8 mouse cellular contexts compared by ENCODE assay signal in the genomic region with DNA sequence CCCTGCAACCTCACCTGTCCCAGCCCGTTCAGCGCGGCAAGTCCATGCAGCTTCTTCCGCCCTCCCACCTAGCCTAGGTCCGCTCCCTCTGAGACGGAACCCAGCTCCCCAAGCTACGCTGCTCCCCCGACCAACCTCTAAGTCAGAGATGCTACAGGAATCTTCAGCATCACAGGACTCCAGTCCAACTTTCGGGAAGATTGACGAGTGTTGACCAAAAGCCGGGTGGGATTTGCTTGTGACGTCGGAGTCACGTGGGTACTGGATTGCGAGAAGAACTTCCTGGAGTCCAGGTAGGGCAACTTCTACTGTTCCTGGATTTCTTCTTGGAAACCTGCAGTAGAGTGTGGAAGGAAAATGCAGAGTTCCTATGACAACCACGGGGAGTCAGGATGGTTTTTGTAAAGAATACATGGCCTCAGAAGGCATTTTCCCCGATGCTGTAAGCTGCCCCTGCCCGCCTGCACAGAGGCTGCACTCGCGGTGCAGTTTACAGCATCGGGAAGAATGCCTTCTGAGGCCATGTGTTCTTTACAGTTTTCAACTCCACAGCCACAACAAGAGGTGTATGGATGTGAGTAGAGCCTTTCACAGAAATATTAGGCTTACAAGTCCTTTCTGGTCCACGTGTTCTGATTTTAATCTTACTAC. TPM values are rescaled to one million over a fixed set of nuclear protein-coding genes. Genes with fewer than 3 reads are reported as not detected.
DNase-seq lines count a peak whose midpoint lies in the region; ATAC-seq and TF ChIP-seq lines count a peak whose summit lies in the region.
"Had no signal": no experiment of that assay in that cellular context is flagged by ENCODE, and none has a peak within 500 bp of the region (broad histone marks: within the 10 kb centered on the region; RNA-seq: fewer than 3 reads in every experiment).

A gene (minus strand): TSS at position 212 of the 651 bp plus-strand sequence.

- H3K27me3 ChIP-seq in kidney, adult 2 months (replicated peaks; ENCODE audit: control insufficient read depth, insufficient read depth, low read length), result no peaks in the 10 kb centered on the region
- H3K27me3 ChIP-seq in limb, embryonic 14.5 days (ENCODE audit: control insufficient read depth, insufficient read depth, low read length), result no peaks in the 10 kb centered on the region
- H3K27me3 ChIP-seq in midbrain, embryonic 14.5 days (ENCODE audit: control insufficient read depth, insufficient read depth, low read length), result no peaks in the 10 kb centered on the region
- no peaks in the 10 kb centered on the region for H3K27me3 ChIP-seq in spleen, adult 2 months (ENCODE audit: control insufficient read depth, insufficient read depth, low read length)

- peak; percentile 81 for ATAC-seq in limb, embryonic 14.5 days (ENCODE audit: low FRiP score, low read depth)
- peak; percentile 84 for ATAC-seq in midbrain, embryonic 14.5 days (ENCODE audit: low FRiP score, low TSS enrichment)

- peak within 1 kb of the TSS; percentile 94 for H3K4me3 ChIP-seq in kidney, adult 2 months (ENCODE audit: insufficient read depth, low read depth, low read length)
- peak within 1 kb of the TSS; percentile 53 for H3K4me3 ChIP-seq in limb, embryonic 14.5 days (replicated peaks; ENCODE audit: low read length)
- peak within 1 kb of the TSS; percentile 64 for H3K4me3 ChIP-seq in midbrain, embryonic 14.5 days (replicated peaks; ENCODE audit: low read depth, low read length)
- H3K4me3 ChIP-seq in spleen, adult 2 months (ENCODE audit: extremely low read depth, insufficient read depth, insufficient read length), result peak within 1 kb of the TSS; percentile 71
- H3K4me3 ChIP-seq: myocyte had no signal

- peak within 1 kb of the TSS; percentile 64 for H3K4me2 ChIP-seq in limb, embryonic 14.5 days (replicated peaks; ENCODE audit: low read depth, low read length, severe bottlenecking)
- peak within 1 kb of the TSS; percentile 92 for H3K4me2 ChIP-seq in midbrain, embryonic 14.5 days (ENCODE audit: low read length)

- TF ChIP-seq CTCF in kidney, adult 2 months (conservative IDR thresholded peaks at IDR 0.05; ENCODE audit: insufficient read depth, insufficient read length, low read depth, low read length), result no peak
- no peak for TF ChIP-seq CTCF in spleen, adult 2 months (IDR thresholded peaks at IDR 0.05; ENCODE audit: extremely low read depth, insufficient read depth, insufficient read length, insufficient replicate concordance)

- TF ChIP-seq POLR2A in kidney, adult 2 months (IDR thresholded peaks at IDR 0.05; ENCODE audit: low read depth, low read length), result no peak
- TF ChIP-seq POLR2A in limb, embryonic 14.5 days (IDR thresholded peaks at IDR 0.05; ENCODE audit: borderline replicate concordance, extremely low read depth, insufficient read depth, insufficient read length), result no peak
- TF ChIP-seq POLR2A in spleen, adult 2 months (IDR thresholded peaks at IDR 0.05; ENCODE audit: low read depth, low read length), result no peak

- H3K27ac ChIP-seq in kidney, adult 2 months (ENCODE audit: insufficient read depth, low read depth, low read length), result no peak within 1 kb of the TSS
- no peak within 1 kb of the TSS for H3K27ac ChIP-seq in limb, embryonic 14.5 days (replicated peaks; ENCODE audit: low read depth, low read length)
- no peak within 1 kb of the TSS for H3K27ac ChIP-seq in midbrain, embryonic 14.5 days (replicated peaks; ENCODE audit: low read depth, low read length)
- H3K27ac ChIP-seq in spleen, adult 2 months (ENCODE audit: insufficient read depth, low read length), result no peak within 1 kb of the TSS

- peak; percentile 55 for DNase-seq in adrenal gland, adult 2 months
- DNase-seq in cerebellum, postnatal 10 days, result peak; percentile 59 to 64
- DNase-seq in gonadal fat pad, adult 2 months (ENCODE audit: low read depth), result peak; percentile 49
- peak; percentile 77 for DNase-seq in kidney, adult 2 months
- DNase-seq in limb, embryonic 14.5 days (ENCODE audit: low spot score), result peak; percentile 29
- DNase-seq in midbrain, embryonic 14.5 days, result peak; percentile 76
- peak; percentile 11 to 36 for DNase-seq in spleen, adult 2 months (ENCODE audit: low read depth in 1 of 2, low spot score in 2 of 2)

- no peaks in the 10 kb centered on the region for H3K9me3 ChIP-seq in limb, embryonic 14.5 days (ENCODE audit: control insufficient read depth, low read length)
- H3K9me3 ChIP-seq in midbrain, embryonic 14.5 days (ENCODE audit: control insufficient read depth, low read length), result no peaks in the 10 kb centered on the region

- H3K9ac ChIP-seq in limb, embryonic 14.5 days (ENCODE audit: low read depth, low read length, severe bottlenecking), result peak within 1 kb of the TSS; percentile 58
- H3K9ac ChIP-seq in midbrain, embryonic 14.5 days (replicated peaks; ENCODE audit: low read length), result peak within 1 kb of the TSS; percentile 60

- no peaks in the 10 kb centered on the region for H3K36me3 ChIP-seq in kidney, adult 2 months (ENCODE audit: control insufficient read depth, insufficient read depth, low read length)
- no peaks in the 10 kb centered on the region for H3K36me3 ChIP-seq in limb, embryonic 14.5 days (ENCODE audit: control insufficient read depth, insufficient read depth, low read length)
- H3K36me3 ChIP-seq in midbrain, embryonic 14.5 days (ENCODE audit: control insufficient read depth, insufficient read depth, low read length), result no peaks in the 10 kb centered on the region
- no peaks in the 10 kb centered on the region for H3K36me3 ChIP-seq in spleen, adult 2 months (ENCODE audit: control insufficient read depth, insufficient read depth, low read length)

- no peaks in the 10 kb centered on the region for H3K4me1 ChIP-seq in kidney, adult 2 months (ENCODE audit: control insufficient read depth, insufficient read depth, low read length)
- H3K4me1 ChIP-seq in limb, embryonic 14.5 days (ENCODE audit: control insufficient read depth, insufficient read depth, low read length), result 0 out of 2 replicates have a peak, but pooled peaks cover 4% of the 10 kb centered on the region
- H3K4me1 ChIP-seq in midbrain, embryonic 14.5 days (ENCODE audit: control insufficient read depth, insufficient read depth, low read length), result peaks cover 3% of the 10 kb centered on the region; the same call in 1 of the 2 replicates
- no peaks in the 10 kb centered on the region for H3K4me1 ChIP-seq in spleen, adult 2 months (ENCODE audit: control insufficient read depth, insufficient read depth, insufficient read length)

- WGBS in kidney, adult 2 months, result 1% methylated on average over 22 of the region's 22 CpGs
- 2% methylated on average over 22 of the region's 22 CpGs for WGBS in limb, embryonic 14.5 days
- WGBS in midbrain, embryonic 14.5 days, result 2% methylated on average over 22 of the region's 22 CpGs
- 2% methylated on average over 22 of the region's 22 CpGs for WGBS in spleen, adult 2 months

RNA-seq across cellular contexts. Expression of the gene that starts here (rescaled TPM):
- 1 to 10 TPM in 1 of 2 experiments, under 1 TPM in 1; 0.29 to 3.9 TPM for total RNA-seq in adrenal gland, adult 2 months (2021)
- polyA plus RNA-seq in adrenal gland, adult 2 months (2012; rRNA removed), result 0.02 TPM in 1 of 2 replicates, not detected in the other
- polyA plus RNA-seq in gonadal fat pad, adult 2 months (2012; rRNA removed), result 0.34 and 0.97 TPM in 2 replicates
- 0.24 and 0.44 TPM in 2 replicates for polyA plus RNA-seq in kidney, adult 2 months (2012; rRNA removed)
- 0.53 and 0.72 TPM in 2 replicates for polyA plus RNA-seq in limb, embryonic 14.5 days (2012; rRNA removed)
- 1.2 and 1.3 TPM in 2 replicates for polyA plus RNA-seq in limb, embryonic 14.5 days (2014; fragmentation: Nextera tagmentation; extraction: Ambion mirVana)
- 0.72 TPM in 2 replicates for polyA plus RNA-seq in midbrain, embryonic 14.5 days (2014; fragmentation: Nextera tagmentation; extraction: Ambion mirVana)
- 0.23 and 0.33 TPM in 2 replicates for polyA plus RNA-seq in spleen, adult 2 months (2012; rRNA removed)
- polyA plus RNA-seq: myocyte had no signal

Comparison
In these comparisons a context has a peak if more than half of its experiments do, and no peak if none do; other contexts are left out.
1. Peak in DNase-seq in gonadal fat pad, adult 2 months; RNA of the gene not detected or under 1 TPM.
2. Peak in DNase-seq and H3K4me3 ChIP-seq in kidney, adult 2 months; RNA of the gene not detected or under 1 TPM.
3. Peak in DNase-seq, ATAC-seq, H3K4me3 ChIP-seq, H3K9ac ChIP-seq and H3K4me2 ChIP-seq in midbrain, embryonic 14.5 days; RNA of the gene not detected or under 1 TPM.
4. Peak in DNase-seq and H3K4me3 ChIP-seq in spleen, adult 2 months; RNA of the gene not detected or under 1 TPM.
5. DNase-seq: peak in every context shown above with its lines; median percentile 77 in kidney, adult 2 months; 76 in midbrain, embryonic 14.5 days; 62 in cerebellum, postnatal 10 days; 55 in adrenal gland, adult 2 months; 49 in gonadal fat pad, adult 2 months; 29 in limb, embryonic 14.5 days; 24 in spleen, adult 2 months.